Mouse (Mus musculus) heart, postnatal 0 days (tissue): ENCODE data around the gene Urah. TPM values are rescaled to one million over a fixed set of nuclear protein-coding genes. Genes with fewer than 3 reads are reported as not detected.

Source experiments
- ATAC-seq: fragments of 200-750 bp; cut with Nextera tagmentation; 2 replicates; pipeline ENCODE4 v1.8.0; 2017; ENCODE audit warnings: low read depth, moderate number of reproducible peaks, moderate library complexity; ENCODE audit not compliant: insufficient read depth
- DNase-seq: peaks from one replicate; pipeline ENCODE4 v3.0.0-alpha.2; 2016; ENCODE audit warnings: low spot score
- H3K27ac ChIP-seq: fragments of 300-500 bp; sonication (generic); 2 replicates; pipeline ENCODE4 v1.5.1; 2014; ENCODE audit warnings: low read depth, mild to moderate bottlenecking
- H3K27me3 ChIP-seq: fragments of 300-500 bp; sonication (generic); 2 replicates; pipeline ENCODE4 v1.6.1; 2014; ENCODE audit warnings: low read length, mixed read lengths; ENCODE audit not compliant: control insufficient read depth, insufficient read depth
- H3K36me3 ChIP-seq: fragments of 300-500 bp; sonication (generic); replicated peaks from 2 replicates; pipeline ENCODE4 v1.6.1; 2014; ENCODE audit warnings: low read length, mixed read lengths; ENCODE audit not compliant: control insufficient read depth, insufficient read depth
- H3K4me1 ChIP-seq: fragments of 300-500 bp; sonication (generic); 2 replicates; pipeline ENCODE4 v1.6.1; 2014; ENCODE audit warnings: antibody characterized with exemption; ENCODE audit not compliant: control insufficient read depth, insufficient read depth
- H3K4me2 ChIP-seq: fragments of 300-500 bp; sonication (generic); 2 replicates; pipeline ENCODE4 v1.6.1; 2014; ENCODE audit warnings: low read depth, mild to moderate bottlenecking, low read length, moderate library complexity
- H3K4me3 ChIP-seq: fragments of 300-500 bp; sonication (generic); 2 replicates; pipeline ENCODE4 v1.5.1; 2014; ENCODE audit warnings: low read depth, low read length
- H3K9ac ChIP-seq: fragments of 300-500 bp; sonication (generic); replicated peaks from 2 replicates; pipeline ENCODE4 v1.6.1; 2014; ENCODE audit warnings: low read depth, low read length, mixed read lengths
- H3K9me3 ChIP-seq: fragments of 300-500 bp; sonication (generic); replicated peaks from 2 replicates; pipeline ENCODE4 v1.6.1; 2016; ENCODE audit warnings: low read length; ENCODE audit not compliant: control insufficient read depth
- CTCF ChIP-seq: IDR thresholded peaks from 2 replicates; pipeline ENCODE4 v1.5.1; 2016; ENCODE audit warnings: antibody characterized with exemption, control low read depth, low read depth
- EP300 ChIP-seq: IDR thresholded peaks from 2 replicates; pipeline ENCODE4 v1.6.1; 2016; ENCODE audit warnings: antibody characterized with exemption, low read depth
- WGBS: fragments of 180-500 bp; shearing (Covaris S2); extraction: QIAGEN DNeasy Blood & Tissue Kit; methylation state at CpG from one replicate; pipeline ENCODE4 v1.1.7; 2014; 5-methylcytosine and 5-hydroxymethylcytosine counted together
- polyA plus RNA-seq: library from polyadenylated mRNA; unstranded; fragments of >200 nt; fragmentation: Nextera tagmentation; extraction: Ambion mirVana; gene quantifications from 2 replicates; pipeline ENCODE4 v1.2.1, GENCODE M21; 2015
- total RNA-seq: library from RNA; depleted of rRNA; stranded (reverse); fragments of >200 nt; gene quantifications from 2 replicates; pipeline ENCODE4 v1.2.3, GENCODE M21; 2014; ENCODE audit warnings: low replicate concordance

Urah gene
- total and polyA plus RNA-seq, 2 experiments from 2014 or later: 0.29 TPM; not detected in 1

- TF ChIP-seq EP300: no peak
- no peak for TF ChIP-seq CTCF
- no peaks in the 10 kb centered on the region for H3K36me3 ChIP-seq
- no peaks in the 10 kb centered on the region for H3K4me1 ChIP-seq
- WGBS: 57% methylated on average over 6 of the region's 6 CpGs
- H3K27ac ChIP-seq: no peak overlapping the region
- no peak overlapping the region for H3K4me3 ChIP-seq
- no peak overlapping the region for H3K9ac ChIP-seq
- H3K9me3 ChIP-seq: no peaks in the 10 kb centered on the region
- DNase-seq (no peak), ATAC-seq (no peak)
- no peak overlapping the region for H3K4me2 ChIP-seq
- 0 out of 2 replicates have a peak, but pooled peaks cover 4% of the 10 kb centered on the region for H3K27me3 ChIP-seq
Observed at GRCm38 (mm10) chr7:140831447-140831846, 3.4 kb upstream of the Urah start.

DNA sequence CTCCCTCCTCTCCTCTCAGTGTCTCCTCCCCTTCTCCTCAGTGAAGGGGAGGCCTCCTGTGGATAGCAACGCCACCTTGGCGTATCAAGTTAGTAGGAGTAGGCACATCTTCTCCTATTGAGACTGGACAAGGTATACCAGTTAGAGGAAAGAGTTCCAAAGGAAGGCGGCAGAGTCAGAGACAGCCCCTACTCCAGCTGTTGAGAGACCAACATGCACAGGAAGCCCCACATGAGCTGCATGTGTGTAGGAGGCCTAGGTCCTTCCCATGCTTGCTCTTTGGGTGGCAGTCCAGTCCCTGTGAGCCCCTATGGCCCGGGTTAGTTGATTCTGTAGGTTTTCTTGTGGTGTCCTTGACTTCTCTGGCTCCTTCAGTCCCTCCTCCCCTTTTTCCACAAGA is 1.5 kb upstream of the Urah start:
- TF ChIP-seq CTCF (no peak), EP300 (no peak)
- Histone ChIP-seq H3K9me3 (no peaks in the 10 kb centered on the region), H3K9ac (no peak overlapping the region), H3K4me1 (no peaks in the 10 kb centered on the region), H3K27ac (no peak overlapping the region), H3K4me3 (no peak overlapping the region), H3K4me2 (no peak overlapping the region), H3K27me3 (0 out of 2 replicates have a peak, but pooled peaks cover 4% of the 10 kb centered on the region), H3K36me3 (no peaks in the 10 kb centered on the region)
- WGBS: 68% methylated on average over 4 of the region's 4 CpGs
- DNase-seq (no peak), ATAC-seq (no peak)

DNA sequence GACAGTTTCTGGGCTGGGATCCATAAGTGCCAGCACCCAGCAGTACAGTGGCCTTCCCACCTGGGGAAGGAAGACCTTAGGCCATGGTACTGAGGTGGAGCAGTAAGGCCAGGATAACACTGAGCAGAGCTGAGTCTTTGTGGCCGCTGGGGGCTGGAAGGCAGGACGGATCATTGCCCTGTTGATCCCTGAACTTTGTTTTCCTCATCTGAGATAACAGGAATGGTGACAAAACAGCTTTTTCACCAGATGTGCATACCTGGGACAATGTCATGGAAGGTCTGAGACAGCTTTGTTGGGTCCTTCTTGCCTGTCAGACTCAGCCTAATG is 905 bp downstream of the Urah start:
- 49% methylated on average over 2 of the region's 2 CpGs for WGBS
- ATAC-seq (no peak), DNase-seq (no peak)
- H3K4me2 ChIP-seq: no peak overlapping the region
- H3K27me3 ChIP-seq: peaks cover 14% of the 10 kb centered on the region; the same call in 1 of the 2 replicates
- H3K9me3 ChIP-seq: no peaks in the 10 kb centered on the region
- no peak overlapping the region for H3K4me3 ChIP-seq
- H3K4me1 ChIP-seq: no peaks in the 10 kb centered on the region
- TF ChIP-seq EP300 (no peak), CTCF (no peak)
- H3K27ac ChIP-seq: no peak overlapping the region
- H3K9ac ChIP-seq: no peak overlapping the region
- no peaks in the 10 kb centered on the region for H3K36me3 ChIP-seq

- no peak for TF ChIP-seq EP300
- 68% methylated on average over 9 of the region's 9 CpGs for WGBS
Observed at GRCm38 (mm10) chr7:140836243-140837115, 1.7 kb downstream of the Urah start.

GRCm38 (mm10) chr7:140839556-140839955 is 4.7 kb downstream of the Urah start:
- TF ChIP-seq CTCF (no peak), EP300 (no peak)
- no peaks in the 10 kb centered on the region for H3K36me3 ChIP-seq
- H3K4me2 ChIP-seq: no peak overlapping the region
- no peak overlapping the region for H3K4me3 ChIP-seq
- no peaks in the 10 kb centered on the region for H3K9me3 ChIP-seq
- H3K9ac ChIP-seq: no peak overlapping the region
- WGBS: 58% methylated on average over 5 of the region's 5 CpGs
- no peaks in the 10 kb centered on the region for H3K4me1 ChIP-seq
- peaks cover 34% of the 10 kb centered on the region; the same call in 1 of the 2 replicates for H3K27me3 ChIP-seq
- ATAC-seq (no peak), DNase-seq (no peak)
- H3K27ac ChIP-seq: no peak overlapping the region

More at GRCm38 (mm10) chr7:140836243-140837115, 1.7 kb downstream of the Urah start:
- H3K36me3 ChIP-seq: no peaks in the 10 kb centered on the region
- peaks cover 22% of the 10 kb centered on the region; the same call in 1 of the 2 replicates for H3K27me3 ChIP-seq
- H3K27ac ChIP-seq: no peak overlapping the region
- H3K9ac ChIP-seq: no peak overlapping the region
- no peaks in the 10 kb centered on the region for H3K4me1 ChIP-seq
- DNase-seq (no peak), ATAC-seq (no peak)
- no peak overlapping the region for H3K4me3 ChIP-seq
- no peaks in the 10 kb centered on the region for H3K9me3 ChIP-seq
- H3K4me2 ChIP-seq: no peak overlapping the region
